Mouse (Mus musculus) kidney, postnatal 36 days (tissue): ENCODE results near the gene March6.

Experiments used
- DNase-seq, 2 experiments: peaks; one replicate each; pipeline ENCODE4 v3.0.0; 2021 to 2022; ENCODE audit warnings: mixed read lengths in 2 of 2

March6 gene

DNA sequence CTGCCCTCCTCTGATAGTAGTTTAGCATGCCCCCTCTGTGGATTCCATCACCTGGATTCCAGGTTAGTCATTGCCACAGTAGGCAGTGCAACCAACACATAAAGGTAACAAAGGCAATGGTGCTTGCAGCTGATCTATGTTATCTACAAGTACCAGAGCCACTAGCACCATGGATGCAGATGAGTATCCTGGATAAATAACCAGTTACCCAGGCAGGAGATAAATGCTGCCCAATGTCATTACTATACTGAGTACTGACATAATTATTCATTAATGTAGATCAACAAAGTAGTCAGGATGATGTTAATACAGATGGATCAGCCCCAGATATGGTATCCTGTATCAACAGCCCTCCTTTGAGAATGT, 19.5 kb downstream of the March6 start:
- DNase-seq = no peak

DNA sequence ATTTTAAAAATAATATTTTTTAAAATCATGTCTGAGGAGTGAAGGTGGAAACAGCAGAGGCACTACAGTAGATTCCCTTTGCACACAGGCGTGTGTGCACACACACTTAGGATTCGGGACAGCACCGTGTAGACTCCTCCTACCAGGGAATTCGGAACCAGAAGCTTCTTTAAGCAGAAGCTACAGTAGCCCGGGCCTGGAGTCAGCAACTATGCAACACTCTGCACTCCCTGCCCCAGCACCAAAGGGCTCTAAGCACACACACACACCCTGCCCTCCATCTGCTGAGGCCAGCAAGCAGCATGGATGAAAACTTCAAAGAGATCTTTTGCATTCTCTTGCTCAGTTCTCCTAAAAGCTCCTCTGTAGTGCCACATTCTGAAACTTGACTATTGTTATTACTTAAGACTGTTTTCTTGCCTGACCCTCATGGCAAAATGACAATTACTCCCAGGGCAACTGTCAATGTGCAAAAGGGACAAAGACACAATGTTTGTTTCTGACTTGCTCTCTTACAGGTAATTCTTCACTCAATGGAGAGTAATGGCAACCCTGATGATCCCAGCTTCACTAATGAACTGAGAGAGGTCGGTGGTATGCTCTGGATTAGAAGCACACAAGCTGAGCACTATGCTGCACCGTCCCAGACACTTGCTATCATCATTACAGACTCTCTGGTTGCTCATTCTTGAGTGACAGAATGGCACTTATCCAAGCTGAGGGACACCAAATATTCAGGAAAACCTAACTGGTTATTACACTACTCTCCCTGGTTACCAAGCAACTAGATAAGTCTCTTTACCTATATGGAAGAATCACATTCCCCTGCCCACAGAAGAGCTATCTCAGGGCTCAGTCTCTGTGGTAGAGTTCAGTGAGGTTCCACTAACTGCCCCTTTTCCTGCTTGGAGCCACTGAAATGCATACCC, 20.1 kb downstream of the March6 start:
- peak in 1 of 2 experiments; percentile 33 for DNase-seq

DNA sequence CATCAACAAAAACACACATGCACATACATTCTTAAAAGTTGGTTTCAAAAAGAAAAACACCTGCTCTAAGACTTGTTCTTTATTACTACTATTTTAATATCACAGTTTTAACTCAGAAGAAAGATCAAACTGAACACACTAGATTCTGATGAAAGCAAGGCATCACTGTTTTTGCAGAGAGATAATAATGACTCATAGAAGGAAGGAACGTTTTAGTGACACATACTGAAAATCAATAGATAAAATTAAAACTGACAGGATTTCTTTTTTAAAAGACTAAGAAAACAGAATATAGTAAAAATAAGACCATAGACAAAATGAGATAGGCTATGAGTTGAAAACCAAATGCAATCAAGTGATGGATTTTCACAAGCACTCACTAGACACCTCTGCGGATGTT, 25.8 kb downstream of the March6 start:
- DNase-seq = no peak

DNA sequence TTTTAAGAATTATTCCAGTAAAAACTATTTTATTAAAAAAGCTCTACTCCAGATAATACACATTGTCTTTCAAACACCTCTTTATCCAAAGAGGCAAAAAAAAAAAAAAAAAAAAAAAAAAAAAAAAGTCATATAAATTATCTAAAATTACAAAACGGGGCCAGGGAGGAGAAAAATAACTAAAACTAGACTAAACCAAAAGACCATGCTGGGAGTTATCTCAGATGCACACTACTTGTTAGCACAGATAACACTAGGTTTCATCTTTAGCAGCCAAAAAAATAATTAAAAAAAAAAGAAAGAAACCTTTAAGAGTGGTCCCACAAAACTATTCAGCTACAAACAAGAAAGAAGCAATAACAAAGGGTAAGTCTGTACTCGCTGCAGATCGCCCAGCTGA, 27.4 kb downstream of the March6 start:
- no peak for DNase-seq

DNA sequence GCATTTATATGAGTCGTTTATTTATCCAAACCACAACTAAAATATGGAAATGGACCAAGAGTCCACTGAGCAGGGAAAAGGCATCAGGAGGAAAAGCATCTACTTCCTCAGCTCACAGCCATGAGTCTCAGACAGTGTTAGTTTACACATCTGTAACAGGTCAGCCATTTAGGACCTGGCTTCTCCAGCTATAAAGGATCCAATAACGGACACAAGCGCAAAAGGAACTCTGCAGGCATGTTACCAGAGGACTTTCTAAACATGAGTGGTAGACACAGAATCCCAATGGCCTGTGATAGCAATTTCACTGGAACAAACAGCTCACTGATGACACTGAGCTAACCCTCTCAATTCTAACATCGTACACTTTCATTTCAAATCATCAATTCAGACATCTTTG, 27.9 kb downstream of the March6 start:
- DNase-seq = no peak

DNA sequence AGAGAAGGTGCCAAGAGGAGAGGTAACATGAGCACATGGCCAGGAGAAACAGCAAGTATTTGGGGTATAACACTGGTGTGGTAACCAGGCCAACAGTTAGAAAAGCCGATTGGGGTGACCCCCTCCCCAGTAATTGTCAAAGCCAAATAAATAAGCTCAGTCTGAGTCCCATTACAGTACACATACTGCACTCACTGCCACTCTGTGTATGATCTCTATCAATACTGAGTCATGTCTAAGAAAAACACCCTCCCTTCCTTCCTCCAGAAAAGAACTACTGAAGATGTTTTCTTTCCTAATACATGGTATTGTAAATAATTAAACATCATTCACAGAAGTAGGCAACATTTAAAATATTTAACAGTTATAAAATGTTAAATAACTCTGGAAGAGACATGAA, 28.5 kb downstream of the March6 start:
- DNase-seq = no peak

DNA sequence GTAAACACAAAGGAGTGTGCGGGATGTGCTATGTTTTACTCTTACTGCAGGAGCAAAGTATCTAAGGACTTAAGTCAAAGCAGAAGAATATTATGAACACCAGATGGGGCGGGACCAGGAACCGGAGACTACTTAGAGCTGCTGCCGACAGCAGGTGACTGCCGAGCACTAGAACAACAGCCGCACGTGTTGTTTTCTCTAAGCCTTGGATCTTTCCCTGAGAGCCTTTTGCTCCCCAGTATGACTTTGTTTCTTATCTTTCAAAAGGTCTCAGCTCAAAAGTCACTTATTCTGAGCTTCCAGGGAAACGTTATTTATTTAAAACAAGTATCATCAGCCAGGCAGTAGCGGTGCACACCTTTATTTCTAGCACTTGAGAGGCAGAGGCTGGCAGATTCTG, 36.0 kb downstream of the March6 start:
- no peak for DNase-seq

DNA sequence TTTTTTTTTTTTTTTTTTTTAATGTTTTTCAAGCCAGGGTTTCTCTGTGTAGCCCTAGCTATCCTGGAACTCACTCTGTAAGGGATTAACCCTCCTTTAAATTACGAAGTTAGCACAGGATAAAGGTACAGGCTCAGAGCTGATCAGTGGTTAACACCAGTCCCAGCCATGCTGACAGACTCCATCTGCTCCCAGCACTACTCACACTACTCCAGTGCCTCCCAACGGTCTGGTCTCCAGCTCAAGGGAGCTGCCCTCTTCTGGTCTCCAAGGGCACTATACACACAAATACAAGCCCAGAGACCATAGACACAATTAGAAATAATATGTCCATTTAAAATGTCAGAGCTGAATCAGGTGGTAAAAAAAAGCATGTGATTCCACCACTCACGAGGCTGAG, 36.5 kb downstream of the March6 start:
- no peak for DNase-seq

DNA sequence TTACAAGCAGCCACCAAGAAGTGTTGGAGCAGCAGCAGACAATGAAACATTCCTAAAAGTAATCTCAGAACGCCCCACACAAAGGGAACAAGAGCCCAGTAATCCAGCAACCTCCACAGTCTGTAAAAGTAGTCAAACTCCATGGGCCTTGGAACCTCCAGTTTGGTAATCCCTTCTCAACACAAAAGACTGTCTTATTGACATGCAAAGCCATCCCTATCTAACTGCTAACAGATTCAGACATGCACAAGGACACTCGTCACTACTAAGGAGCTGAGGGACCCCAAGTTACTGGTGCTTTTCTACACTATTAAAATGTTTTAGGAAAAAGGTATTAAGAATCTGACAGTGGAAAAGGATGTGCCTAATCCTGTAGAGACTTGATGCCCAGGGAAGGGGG, 43.4 kb downstream of the March6 start:
- DNase-seq = no peak

DNA sequence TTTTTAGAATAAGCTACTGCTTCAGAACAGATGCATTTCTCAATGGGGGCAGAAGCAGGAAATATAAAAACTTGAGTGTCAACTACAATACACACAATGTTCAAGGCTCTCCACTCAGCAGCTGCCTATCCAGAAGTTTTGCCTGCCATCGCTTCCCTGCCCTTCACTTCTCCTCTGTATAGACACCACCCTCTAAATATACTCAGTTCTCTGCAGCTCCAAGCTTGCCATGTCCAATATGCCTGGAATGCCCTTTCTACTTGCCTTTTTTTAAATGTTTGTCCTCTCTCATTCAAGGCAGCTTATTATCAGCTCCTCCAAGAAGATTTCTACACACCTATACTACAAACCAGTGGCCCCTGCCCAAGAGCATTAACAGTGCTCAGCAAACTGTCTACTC, 54.2 kb downstream of the March6 start:
- DNase-seq = no peak

DNA sequence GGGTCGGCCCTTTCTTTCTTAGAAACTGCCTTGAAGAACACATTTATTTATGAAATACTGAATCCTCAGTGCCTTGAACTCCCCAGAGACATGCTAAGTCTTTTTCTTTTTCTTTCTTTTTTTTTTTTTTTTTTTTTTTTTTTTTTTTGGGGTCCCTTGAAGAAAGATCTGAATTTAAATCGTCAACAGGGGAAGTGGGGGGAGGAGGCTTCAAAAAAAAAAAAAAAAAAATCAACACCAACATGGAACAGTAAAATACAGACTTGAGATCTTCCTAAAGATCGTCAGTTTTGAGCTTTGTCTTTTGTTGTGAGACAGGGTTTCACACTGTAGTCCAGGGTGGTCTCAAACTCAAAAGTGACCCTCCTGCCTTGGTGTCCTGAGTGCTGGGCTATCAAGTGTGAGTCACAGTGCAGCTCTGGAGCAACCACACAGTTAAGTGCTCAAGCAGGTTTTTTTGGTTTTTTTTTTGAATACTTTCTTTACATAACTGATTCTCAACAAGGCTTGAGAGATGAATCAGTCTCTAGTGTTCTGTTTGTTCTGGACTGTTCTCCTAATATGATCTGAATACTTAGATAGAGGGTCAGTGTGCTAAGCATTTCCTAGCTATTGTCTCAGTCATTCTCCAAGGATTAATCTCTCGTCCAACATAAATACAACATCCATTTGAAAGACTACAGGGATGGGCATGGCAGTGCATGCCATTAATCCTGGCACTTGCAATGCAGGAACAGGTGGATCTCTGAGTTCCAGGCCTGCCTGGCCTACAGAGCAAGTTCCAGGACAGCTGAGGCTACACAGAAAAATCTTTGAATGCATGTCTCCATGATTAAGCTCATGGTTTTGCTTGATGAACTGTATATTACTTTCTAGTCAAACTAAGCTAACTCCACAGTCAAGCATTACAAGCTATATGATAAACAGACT, 57.9 kb downstream of the March6 start:
- no peak for DNase-seq

DNA sequence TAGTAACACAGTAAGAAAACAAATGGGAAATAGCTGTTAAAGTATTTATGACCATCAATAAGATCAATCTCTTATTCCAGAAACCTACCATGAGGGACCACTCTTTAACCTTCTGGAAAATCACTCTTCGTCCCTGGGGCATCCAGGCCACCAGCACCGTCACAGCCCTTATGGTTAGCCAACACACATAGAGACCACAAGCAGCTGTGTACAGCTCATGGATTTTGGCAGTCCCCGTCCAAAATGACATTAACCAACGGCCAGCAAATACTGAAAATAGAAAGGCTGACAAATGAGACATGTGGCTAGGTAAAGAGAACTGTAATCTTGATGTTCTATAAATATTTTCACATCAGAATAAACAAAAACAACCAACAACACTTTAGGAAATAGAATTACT, 59.3 kb downstream of the March6 start:
- no peak for DNase-seq

DNA sequence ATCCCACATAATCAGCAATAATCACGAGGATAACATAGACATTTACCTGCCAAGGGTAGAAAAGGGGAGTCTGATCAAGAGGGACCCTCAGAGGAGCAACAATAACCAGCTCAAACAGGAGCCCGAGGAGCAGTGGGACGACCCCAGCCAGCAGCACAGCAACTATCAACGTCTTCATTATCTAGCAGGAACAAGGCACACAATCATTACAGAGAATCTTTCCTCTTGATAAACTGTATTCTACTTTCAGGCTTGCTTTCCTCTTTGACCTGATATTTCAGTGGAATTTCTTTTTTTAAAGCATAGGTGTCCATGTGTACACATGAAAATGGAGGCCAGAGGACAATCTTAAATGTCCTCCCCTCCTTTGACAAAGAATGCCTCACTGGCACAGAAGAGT, 61.4 kb downstream of the March6 start:
- DNase-seq = no peak

DNA sequence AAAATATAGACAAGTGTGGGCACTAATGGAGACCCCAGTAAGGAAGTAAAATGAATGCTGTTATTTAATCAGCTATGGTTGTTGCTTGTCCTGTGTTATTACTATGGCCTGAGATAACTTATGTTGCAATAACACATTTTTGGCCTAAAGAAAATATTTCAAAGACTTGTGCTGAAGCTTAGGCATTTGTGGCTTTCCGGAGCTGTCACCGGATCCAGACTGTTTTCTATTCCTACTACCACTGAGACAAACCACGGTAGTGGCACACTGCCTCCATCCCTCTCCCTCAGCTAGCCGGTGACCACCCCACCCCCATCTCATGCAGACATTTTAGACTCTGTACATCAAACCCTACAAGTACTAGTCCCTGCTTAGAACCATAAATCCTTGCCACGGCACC, 62.0 kb downstream of the March6 start:
- DNase-seq = no peak

DNA sequence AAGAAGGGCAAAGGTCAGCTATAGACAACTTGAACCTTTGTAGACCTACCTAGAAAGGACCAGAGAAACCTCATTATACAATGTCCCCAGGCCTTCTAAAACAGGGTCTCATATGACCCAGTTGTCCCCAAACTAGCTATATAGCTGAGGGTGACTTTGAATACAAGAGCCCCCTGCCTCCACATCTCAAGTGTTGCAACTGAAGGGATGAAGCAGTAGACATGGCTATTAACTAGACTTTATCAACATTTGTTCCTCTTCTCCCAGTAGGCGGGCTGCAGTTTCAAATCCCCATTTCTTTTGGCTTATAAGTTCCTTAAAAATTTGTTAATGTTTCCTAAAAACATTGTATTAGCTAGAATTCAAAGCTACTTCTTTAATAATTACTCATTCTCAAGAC, 64.1 kb downstream of the March6 start:
- DNase-seq = no peak

DNA sequence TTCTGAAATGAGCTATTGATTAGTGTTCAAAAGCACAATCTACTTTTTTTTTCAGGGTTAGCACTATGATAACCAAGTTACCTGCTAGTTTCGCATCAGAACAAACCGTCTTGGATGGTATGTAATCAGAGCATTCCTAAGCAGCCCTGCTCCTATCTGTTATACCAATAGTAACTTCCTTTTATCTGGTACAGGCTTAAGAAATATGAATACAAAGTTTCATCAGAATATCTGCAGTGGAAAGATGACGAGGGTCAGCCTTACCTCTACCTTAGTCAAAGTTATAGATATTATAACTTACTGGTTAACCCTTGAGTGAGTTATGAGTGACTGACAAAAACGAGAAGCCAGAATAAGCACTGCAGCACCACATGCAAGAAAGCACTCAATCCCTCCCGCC, 64.6 kb downstream of the March6 start:
- no peak for DNase-seq

DNA sequence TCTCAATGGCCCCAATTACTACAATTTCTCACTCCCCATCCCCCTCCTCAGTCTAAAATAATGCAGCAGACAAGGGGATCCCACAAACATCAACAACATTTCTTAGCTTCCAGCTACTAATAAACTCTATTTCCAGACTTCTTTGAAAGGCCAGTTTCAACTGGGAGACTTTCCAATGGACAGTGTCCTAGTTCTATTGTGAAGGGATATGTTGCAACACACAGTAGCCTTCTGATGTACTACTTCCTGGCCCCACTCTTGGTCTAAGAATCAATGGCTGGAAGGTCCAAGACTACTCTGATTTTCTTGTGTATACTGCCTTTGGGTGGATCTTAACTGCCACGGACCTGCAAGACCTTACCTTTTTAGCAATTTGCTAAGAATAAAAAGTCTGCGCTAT, 65.0 kb downstream of the March6 start:
- peak in 1 of 2 experiments; percentile 31 for DNase-seq

DNA sequence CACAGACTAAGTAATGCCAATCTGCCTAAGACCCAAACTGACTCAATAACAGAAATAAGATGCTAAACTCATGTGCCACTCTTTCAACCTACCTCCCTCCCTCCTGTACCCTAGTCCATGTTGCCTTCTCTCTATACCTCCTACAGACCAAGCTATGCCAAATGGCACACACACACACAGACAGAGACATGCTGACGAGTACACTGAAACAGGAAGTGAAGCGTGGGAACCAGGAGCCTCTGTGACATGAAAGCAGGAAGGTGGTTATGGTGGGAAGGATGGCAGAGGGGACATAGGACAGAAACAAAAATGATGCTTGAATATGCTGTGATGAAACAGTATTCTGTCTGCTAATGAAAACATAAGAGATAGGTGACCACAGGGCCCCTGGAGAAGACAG, 70.3 kb downstream of the March6 start:
- no peak for DNase-seq

DNA sequence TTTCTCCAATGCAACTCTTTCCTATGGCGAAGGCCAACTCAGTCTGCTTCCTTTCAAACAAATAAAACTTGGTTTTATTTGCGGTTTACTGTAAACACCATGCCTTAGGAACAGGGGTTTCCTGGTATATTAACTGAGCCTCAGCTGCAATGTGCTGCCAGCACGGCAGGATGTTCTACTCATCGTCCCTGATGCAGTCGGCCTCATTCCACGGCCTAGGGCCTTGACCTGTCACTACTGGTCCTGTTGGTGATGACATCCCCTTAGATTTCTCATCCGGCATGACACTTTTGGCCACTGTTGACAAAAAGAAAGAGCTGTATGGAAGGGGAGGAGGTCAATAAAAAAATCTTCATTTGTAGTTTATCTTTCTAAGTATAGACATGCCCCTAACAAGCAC, 72.8 kb downstream of the March6 start:
- no peak for DNase-seq

DNA sequence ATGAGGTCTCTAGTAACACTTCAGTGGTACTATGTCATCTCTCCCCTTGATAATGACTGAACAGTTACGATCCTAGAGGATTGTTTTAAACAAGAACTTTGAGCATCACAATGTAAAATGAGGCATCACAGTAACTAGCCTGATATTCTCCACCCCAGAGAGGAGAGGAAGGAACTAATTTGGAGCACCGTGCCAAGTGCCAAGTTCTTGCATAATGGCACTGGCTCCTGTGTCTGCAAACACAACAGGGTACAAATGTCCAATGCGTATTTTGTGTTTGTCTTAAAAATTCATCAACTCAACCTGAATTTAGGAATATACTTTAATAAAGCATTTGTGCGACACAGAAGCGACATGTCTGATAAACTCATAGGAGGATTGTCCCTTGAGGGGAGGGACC, 74.5 kb downstream of the March6 start:
- peak; percentile 21 to 34 for DNase-seq

DNA sequence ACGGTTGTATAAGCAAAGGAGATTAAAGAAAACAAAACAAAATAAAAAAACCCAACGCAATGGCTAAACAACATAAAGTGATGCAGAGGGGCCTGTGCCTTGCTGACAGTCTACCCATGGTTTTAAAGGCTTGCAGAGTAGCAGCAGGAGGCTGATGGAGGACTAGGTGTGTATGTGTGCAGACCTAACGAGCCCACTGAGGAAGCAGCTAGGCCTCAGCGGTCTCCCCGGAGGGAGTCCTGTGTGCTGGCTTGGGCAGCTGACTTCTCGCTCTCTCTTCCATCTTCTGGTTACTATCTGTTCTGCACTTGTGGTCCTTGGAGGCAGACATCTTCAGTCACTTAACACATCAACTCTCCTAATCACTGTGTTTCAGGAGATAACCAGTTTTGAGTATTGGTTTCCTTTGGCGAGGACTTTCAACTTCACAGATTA, 76.0 kb downstream of the March6 start:
- no peak for DNase-seq

DNA sequence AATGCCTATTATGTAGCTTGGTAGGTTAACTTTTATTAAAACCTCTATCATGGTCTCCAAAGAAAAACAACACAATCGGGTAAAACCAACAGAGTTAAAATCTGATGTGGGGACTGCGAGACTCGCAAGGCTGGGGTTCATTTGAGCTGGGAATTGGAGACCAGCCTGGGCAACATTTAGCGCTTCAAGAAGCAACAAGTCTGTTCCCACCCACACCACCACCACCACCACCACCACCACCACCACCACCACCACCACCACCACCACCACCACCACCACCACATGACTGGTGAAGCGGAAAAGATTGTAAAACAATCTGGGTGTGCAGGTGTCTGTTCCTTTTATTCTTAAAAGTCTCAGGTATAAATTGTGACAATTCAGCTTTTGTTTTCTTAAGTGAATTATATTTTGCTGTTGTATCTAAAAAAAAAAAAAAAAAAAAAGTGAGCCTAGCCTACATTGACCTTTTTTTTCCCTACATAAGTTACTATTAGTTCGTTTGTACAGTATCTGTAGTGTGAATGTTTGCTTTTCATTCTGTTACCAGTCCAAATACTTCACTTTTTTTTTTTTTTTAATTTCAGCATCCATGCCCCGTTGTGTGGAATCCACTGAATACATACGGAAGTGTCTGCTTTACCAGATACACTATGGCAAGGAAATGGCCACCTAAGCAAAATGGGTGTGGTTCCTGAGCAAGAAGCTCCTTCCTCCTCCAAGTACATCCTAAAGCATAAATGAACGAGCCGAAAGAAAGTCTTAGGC, 76.6 kb downstream of the March6 start:
- DNase-seq = no peak
